Mouse (Mus musculus) spleen, postnatal 10 days (tissue): ENCODE data around the gene 1700047I17Rik2.
A peak's percentile ranks its signal among the peaks of the same experiment; 100 is the strongest.
"Not testable (repeated sequence)": the region's sequence is repeated elsewhere in the genome, so short reads cannot be mapped to it uniquely, and the experiment has no call there.

Source experiments
- DNase-seq, 2 experiments: peaks; one replicate each; pipeline ENCODE4 v3.0.0; 2021 to 2022; ENCODE audit warnings: low spot score in 2 of 2

1700047I17Rik2 gene

DNA sequence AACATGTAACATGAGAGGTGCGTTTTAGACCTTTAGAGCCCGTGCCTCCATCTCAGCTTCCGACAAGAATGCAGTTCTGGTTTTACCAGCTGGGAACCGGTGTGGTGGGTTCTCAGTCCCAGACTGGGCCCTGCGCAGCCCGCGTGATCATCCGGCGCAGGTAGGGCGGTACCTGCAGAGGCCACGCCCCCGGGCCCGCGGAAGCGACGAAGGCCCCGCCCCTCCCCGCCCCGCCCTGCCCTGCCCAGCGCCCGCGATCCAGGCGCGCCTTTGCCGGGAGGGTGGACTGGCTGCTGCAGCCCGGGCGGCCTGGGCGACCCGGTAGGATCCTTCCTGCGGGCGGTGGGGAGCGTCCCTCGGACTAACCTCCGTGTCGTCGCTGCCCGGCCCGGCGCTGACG is at the start of gene 1700047I17Rik2:
TSS of gene 1700047I17Rik2 (plus strand) at position 287 of the 400 bp plus-strand sequence.
- not testable (repeated sequence) for DNase-seq

- not testable (repeated sequence) for DNase-seq
These were observed 44.6 kb upstream of the 1700047I17Rik2 start, which contains the start of gene Srp54b for GRCm38 (mm10) chr12:55154559-55155448. Gene Srp54b (plus strand): TSS chr12:55155104.

- DNase-seq: not testable (repeated sequence)
These were observed 44.0 kb upstream of the 1700047I17Rik2 start for GRCm38 (mm10) chr12:55155449-55155783.

GRCm38 (mm10) chr12:55167034-55167557 is 32.3 kb upstream of the 1700047I17Rik2 start:
- not testable (repeated sequence) for DNase-seq

GRCm38 (mm10) chr12:55187686-55188085 is 11.7 kb upstream of the 1700047I17Rik2 start:
- not testable (repeated sequence) for DNase-seq

GRCm38 (mm10) chr12:55189127-55189526 is 10.3 kb upstream of the 1700047I17Rik2 start:
- DNase-seq: not testable (repeated sequence)

DNA sequence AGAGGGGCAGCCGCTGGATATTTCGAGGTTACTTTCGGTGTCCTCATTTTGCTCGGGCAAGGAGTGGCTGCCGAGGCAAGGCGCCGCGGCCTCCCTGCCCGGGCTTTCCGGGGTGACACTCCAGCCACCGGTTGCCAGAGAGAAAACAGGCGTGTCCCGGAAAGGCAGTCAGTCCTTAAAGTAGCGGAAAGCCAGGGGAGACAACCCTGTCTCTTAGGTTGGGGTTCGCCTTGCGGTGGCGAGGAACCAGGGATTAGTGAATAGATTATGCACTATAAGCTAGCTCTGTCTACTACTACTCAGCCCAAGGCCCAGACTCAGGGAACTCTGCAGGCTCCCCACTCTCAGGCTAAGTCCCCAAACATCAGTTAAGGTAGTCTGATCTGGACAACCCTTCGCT is 407 bp downstream of the 1700047I17Rik2 start:
- DNase-seq: not testable (repeated sequence)

DNA sequence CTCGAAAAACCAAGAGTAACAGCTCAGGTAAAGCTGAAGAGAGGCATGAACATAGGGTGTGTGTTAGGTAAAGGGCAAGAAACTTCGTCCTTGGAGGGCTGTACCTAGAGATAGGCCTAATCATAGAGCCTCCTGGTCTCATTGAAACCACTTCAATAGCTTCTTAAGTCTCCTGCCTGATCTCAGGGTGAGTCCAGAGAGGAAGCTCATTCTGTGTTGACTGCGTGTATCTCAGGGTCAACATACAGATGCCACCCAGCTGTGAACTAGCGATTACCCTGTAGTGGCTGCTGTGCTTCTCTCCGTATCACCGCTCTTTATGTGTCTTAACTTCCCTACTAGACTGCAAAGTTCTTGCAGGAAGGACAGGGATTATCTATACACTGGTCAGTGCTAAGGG is 13.6 kb downstream of the 1700047I17Rik2 start:
- not testable (repeated sequence) for DNase-seq

DNA sequence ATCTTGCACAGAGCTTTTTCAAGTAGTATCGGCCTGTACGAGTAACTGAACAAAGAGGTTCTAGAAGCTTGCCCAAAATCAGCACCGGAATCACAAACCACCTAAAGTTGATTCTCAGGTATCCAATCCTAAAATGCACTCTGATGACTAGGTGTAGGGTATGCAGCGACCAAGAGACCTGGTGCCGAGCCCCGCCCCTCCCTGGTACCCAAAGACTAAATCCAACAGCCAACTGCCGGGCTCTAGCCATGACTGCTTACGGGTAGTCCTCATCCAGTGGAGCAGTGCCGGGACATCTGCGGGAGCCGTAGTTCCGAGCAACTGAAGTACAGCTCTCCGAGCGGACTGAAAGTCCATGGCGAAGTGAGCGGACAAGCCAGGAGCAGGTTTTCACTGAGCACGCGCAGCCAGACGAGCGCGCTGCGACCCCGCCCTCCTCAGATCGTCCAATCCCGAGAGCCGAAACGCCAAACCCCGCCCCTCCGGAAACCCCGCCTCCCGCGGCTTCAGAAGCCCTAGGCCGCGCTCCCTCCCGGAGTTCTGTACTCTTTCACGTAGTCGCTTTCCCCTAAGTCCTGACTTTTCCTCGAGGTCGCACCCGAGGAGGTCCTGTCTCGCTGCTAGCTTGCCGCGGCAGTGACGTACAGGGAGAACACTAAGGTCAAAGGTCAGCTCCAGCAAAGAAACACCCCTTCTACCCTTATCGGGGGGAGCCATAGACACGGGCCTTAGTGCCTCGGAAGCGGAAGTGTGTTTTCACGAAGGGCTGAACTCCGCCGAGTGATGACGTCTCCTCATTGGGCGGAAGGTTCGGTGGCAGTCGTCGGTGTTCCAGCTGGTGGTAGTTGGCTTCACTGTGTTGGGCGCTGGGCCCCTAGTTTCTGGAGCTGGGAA is 30.5 kb downstream of the 1700047I17Rik2 start, which contains the start of gene Srp54c:
TSS of gene Srp54c (plus strand) at position 543 of the 894 bp plus-strand sequence.
- DNase-seq: not testable (repeated sequence)

DNA sequence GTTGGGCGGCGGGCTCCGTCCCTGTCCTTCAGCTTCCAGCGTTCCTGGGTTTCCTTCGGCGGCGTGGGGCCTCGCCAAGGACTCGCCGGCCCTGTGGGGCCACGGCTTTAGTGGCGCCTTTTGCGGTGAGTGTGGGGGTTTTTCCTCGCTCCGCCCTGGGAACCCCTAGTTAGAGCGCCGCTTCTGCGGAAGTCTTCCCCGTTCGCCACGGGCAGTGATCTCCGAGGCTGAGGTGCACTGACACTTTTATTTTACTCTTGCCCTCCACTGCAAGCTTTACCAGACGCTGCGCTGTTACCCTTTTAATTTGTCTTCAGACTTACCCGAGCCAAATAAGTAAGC is 31.1 kb downstream of the 1700047I17Rik2 start:
- peak; percentile 4 to 24 for DNase-seq

GRCm38 (mm10) chr12:55242243-55242642 is 42.9 kb downstream of the 1700047I17Rik2 start:
- not testable (repeated sequence) for DNase-seq

DNA sequence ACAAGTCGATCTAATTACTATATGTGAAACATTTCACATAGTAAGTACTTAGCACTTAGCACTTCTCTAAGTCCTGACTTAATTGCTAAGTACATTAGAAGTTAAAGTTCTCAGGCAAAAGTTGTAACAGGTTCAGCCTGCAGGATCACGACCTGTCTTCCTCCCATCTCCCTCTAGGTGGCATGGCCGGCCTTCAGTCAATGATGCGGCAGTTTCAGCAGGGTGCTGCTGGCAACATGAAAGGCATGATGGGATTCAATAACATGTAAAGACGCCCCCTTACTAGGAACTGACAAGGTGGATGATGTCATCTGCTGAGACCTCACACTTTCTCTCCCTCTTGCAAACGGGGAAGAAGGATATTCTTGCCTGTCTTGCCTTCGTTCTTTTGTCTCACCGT is 62.6 kb downstream of the 1700047I17Rik2 start:
- DNase-seq: not testable (repeated sequence)

DNA sequence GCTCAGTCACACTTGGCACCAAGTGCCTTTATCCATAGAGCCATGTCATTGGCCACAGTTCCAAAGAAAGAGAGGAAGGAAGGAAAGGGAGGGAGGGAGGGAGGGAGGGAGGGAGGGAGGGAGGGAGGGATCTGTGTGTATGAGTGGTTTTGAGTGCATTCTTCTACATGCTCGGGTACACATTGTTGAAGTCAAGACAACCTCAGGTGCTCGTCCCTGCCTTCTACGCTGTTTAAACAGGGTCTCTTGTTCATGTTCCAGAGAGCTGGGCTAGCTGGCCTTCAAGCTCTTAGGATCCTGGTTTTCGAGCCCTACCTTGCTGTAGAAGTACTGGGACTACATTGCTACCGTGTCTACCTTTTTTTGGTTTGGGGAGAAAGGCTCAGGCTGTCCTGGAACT is 64.0 kb downstream of the 1700047I17Rik2 start:
- DNase-seq: not testable (repeated sequence)
